Mouse (Mus musculus) ES-E14 (cell line): ENCODE measurements around the gene Sgk2. TPM values are rescaled to one million over a fixed set of nuclear protein-coding genes. Genes with fewer than 3 reads are reported as not detected.
A peak's percentile ranks its signal among the peaks of the same experiment; 100 is the strongest.

Source experiments
- DNase-seq: peaks from one replicate; pipeline ENCODE4 v3.0.0-alpha.2; 2013; ENCODE audit warnings: low read depth, low spot score
- H3K27ac ChIP-seq: 2 replicates; pipeline ENCODE4 v1.5.1; 2012; ENCODE audit warnings: low read depth, mild to moderate bottlenecking, low read length, moderate library complexity, mixed read lengths; ENCODE audit not compliant: poor library complexity, insufficient read depth, severe bottlenecking
- H3K36me3 ChIP-seq: 2 replicates; pipeline ENCODE4 v1.6.1; 2012; ENCODE audit warnings: mild to moderate bottlenecking, low read length, moderate library complexity, mixed read lengths; ENCODE audit not compliant: control insufficient read depth, poor library complexity, insufficient read depth, severe bottlenecking
- H3K4me1 ChIP-seq, 2 experiments: fragments of 150-350 bp in 1 of 2; sonication (generic) in 1 of 2; 2 replicates each; pipeline ENCODE4 v1.6.1; 2012; ENCODE audit warnings: low read length in 2 of 2, mild to moderate bottlenecking in 1 of 2, mixed read lengths in 1 of 2; ENCODE audit not compliant: control insufficient read depth in 2 of 2, insufficient read depth in 2 of 2, poor library complexity in 1 of 2
- H3K4me3 ChIP-seq, 2 experiments: fragments of 150-350 bp in 1 of 2; sonication (generic) in 1 of 2; 2 replicates each; pipeline ENCODE4 v1.5.1; 2012; ENCODE audit warnings: low read length in 2 of 2, low read depth in 1 of 2, mild to moderate bottlenecking in 1 of 2, mixed read lengths in 1 of 2; ENCODE audit not compliant: insufficient read depth in 1 of 2, poor library complexity in 1 of 2, severe bottlenecking in 1 of 2
- H3K9ac ChIP-seq: 2 replicates; pipeline ENCODE4 v1.6.1; 2012; ENCODE audit warnings: low read depth, mild to moderate bottlenecking, low read length, mixed read lengths; ENCODE audit not compliant: poor library complexity, insufficient read depth, severe bottlenecking
- H3K9me3 ChIP-seq: fragments of 150-350 bp; sonication (generic); 2 replicates; pipeline ENCODE4 v1.6.1; 2012; ENCODE audit warnings: low read depth, mild to moderate bottlenecking, low read length; ENCODE audit not compliant: control insufficient read depth, insufficient read depth
- CHD2 ChIP-seq: IDR thresholded peaks from 2 replicates; pipeline ENCODE4 v1.6.1; 2014; ENCODE audit warnings: mild to moderate bottlenecking, low read depth, low read length, inconsistent platforms
- HCFC1 ChIP-seq: IDR thresholded peaks from 2 replicates; pipeline ENCODE4 v1.6.1; 2012; ENCODE audit warnings: low read length, inconsistent platforms, borderline replicate concordance; ENCODE audit not compliant: insufficient read depth
- MAFK ChIP-seq: IDR thresholded peaks from 2 replicates; pipeline ENCODE4 v1.6.1; 2014; ENCODE audit warnings: mild to moderate bottlenecking, low read depth, low read length, inconsistent platforms; ENCODE audit not compliant: insufficient read depth
- ZC3H11A ChIP-seq: IDR thresholded peaks from 2 replicates; pipeline ENCODE4 v1.6.1; 2012; ENCODE audit warnings: low read depth, mild to moderate bottlenecking, inconsistent platforms, low read length, borderline replicate concordance
- ZNF384 ChIP-seq: IDR thresholded peaks from 2 replicates; pipeline ENCODE4 v1.6.1; 2012; ENCODE audit warnings: low read depth, low read length, inconsistent platforms
- in situ Hi-C, 2 experiments: fragments of 600-800 bp; cut with MboI; formaldehyde crosslinking; loops; one replicate each; pipeline ENCODE4 v1.15.1; 2025; ENCODE audit warnings: low sequenced_read_pairs in 2 of 2, inconsistent platforms in 1 of 2; ENCODE audit not compliant: unreplicated experiment in 2 of 2
- total RNA-seq: library from RNA; depleted of rRNA; stranded (reverse); fragments of 300-350 nt; gene quantifications from 2 replicates; pipeline ENCODE4 v1.2.3, GENCODE M21; 2012

Gene Sgk2
- total RNA-seq, 1 experiment: 1.8 TPM

DNA sequence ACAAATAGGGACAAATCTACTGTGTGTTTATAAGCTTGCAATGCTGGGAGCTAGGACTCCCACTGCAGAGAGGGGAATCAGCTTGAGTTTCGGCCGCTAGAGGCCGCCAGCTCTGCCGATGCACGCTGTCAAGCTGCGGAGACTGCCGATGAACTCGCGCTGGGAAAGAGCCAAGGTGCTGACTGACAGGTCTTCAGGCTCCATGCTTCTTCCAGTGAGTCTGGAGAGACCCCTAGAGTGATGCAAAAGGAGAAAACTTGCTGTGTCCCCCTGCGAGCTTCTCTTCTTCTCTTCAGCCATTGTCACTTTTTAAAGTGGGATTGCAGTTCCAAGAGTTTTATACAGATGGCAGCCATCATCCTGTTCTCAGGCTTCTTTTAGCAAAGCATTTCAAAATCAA is 61.0 kb downstream of the Sgk2 start:
- H3K4me3 ChIP-seq: no peak overlapping the region
- H3K9me3 ChIP-seq: no peaks in the 10 kb centered on the region
- TF ChIP-seq CHD2: no peak
- no peak for TF ChIP-seq HCFC1
- TF ChIP-seq ZNF384: no peak
- no peak for TF ChIP-seq ZC3H11A
- no peak for TF ChIP-seq MAFK
- H3K9ac ChIP-seq: no peak overlapping the region
- DNase-seq: no peak
- H3K27ac ChIP-seq: no peak overlapping the region
- H3K36me3 ChIP-seq: peaks cover 19% of the 10 kb centered on the region
- H3K4me1 ChIP-seq: peaks cover 2 to 8% of the 10 kb centered on the region in 2 experiments
- in situ Hi-C loops: no loop called here

DNA sequence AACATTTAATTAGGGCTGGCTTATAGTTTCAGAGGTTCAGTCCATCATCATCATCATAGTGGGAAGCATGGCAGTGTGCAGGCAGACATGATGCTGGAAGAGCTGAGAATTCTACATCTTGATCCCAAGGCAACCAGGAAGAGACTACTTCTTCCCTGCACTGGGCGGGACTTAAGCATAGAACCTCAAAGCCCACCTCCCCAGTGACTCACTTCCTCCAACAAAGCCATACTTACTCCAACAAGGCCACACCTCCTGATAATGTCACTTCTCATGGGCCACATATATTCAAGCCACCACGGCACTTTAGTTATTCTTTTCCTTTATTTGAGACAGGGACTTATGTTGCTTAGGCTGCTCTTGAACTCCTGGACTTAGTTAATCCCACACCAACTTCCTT is 62.0 kb downstream of the Sgk2 start:
- Histone ChIP-seq H3K4me3 (no peak overlapping the region), H3K27ac (no peak overlapping the region), H3K36me3 (peaks cover 16% of the 10 kb centered on the region), H3K9ac (no peak overlapping the region), H3K4me1 (peaks cover 5 to 11% of the 10 kb centered on the region in 2 experiments), H3K9me3 (no peaks in the 10 kb centered on the region)
- no peak for TF ChIP-seq ZNF384
- TF ChIP-seq HCFC1: no peak
- TF ChIP-seq CHD2: no peak
- in situ Hi-C loops: no loop called here
- DNase-seq: no peak

DNA sequence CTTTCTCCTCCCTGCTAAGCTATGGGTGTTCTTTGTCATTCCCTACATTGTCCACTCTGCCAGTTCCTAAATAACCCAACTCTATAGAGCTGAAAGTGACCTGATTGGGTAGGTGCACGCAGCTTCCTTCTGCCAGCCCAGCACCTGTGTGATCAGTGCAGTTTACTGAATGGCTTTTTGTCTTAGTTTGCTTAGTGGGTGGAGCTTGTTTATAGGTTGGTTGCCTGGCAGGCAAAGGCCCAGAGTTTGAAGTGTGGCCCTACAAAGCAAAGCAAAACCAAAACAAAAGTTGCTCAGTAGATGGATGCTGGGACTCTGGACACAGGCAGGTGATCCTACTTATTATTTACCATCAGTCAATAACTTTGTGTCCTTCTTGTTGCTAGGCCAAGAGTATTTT is 64.6 kb downstream of the Sgk2 start:
- Histone ChIP-seq H3K4me3 (peak overlapping the region; percentile 30 to 48), H3K4me1 (peaks cover 5 to 11% of the 10 kb centered on the region in 2 experiments), H3K27ac (peak overlapping the region; percentile 96), H3K36me3 (peaks cover 10% of the 10 kb centered on the region), H3K9ac (peak overlapping the region; percentile 58), H3K9me3 (no peaks in the 10 kb centered on the region)
- TF ChIP-seq ZC3H11A: no peak
- TF ChIP-seq MAFK: no peak
- TF ChIP-seq CHD2: no peak
- TF ChIP-seq HCFC1: no peak
- TF ChIP-seq ZNF384: no peak
- in situ Hi-C loops: no loop called here
- DNase-seq: peak; percentile 73

DNA sequence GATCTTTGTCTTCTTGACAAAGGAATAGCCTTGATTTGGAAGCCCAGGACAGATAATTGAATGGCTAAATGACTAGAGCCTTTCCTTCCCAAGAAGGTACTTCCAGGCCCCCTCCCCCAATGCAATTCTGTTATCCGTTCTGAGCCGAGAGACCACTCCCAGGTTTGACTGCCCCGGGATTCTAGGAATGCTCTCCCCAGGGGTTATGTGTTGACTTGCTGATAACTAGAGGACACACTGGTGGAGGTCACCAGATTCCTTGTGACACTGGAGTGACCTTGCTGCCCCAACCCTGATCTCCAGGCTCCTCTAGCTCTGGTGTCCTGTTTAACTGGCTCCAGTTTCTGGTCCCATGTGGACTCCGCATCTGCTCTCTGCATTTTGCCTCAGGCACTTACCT is 65.0 kb downstream of the Sgk2 start:
- DNase-seq: peak; percentile 89
- peak overlapping the region; percentile 96 for H3K27ac ChIP-seq
- peak overlapping the region; percentile 30 to 37 for H3K4me3 ChIP-seq
- peak overlapping the region; percentile 46 for H3K9ac ChIP-seq
- H3K36me3 ChIP-seq: peaks cover 11% of the 10 kb centered on the region
- H3K4me1 ChIP-seq: peaks cover 5 to 11% of the 10 kb centered on the region in 2 experiments
- TF ChIP-seq CHD2: peak; percentile 68
- peak; percentile 62; the same call in 1 of the 2 replicates for TF ChIP-seq HCFC1
- no peak for TF ChIP-seq ZNF384
- TF ChIP-seq MAFK: no peak
- no peak for TF ChIP-seq ZC3H11A
- H3K9me3 ChIP-seq: no peaks in the 10 kb centered on the region
- in situ Hi-C loops: no loop called here

DNA sequence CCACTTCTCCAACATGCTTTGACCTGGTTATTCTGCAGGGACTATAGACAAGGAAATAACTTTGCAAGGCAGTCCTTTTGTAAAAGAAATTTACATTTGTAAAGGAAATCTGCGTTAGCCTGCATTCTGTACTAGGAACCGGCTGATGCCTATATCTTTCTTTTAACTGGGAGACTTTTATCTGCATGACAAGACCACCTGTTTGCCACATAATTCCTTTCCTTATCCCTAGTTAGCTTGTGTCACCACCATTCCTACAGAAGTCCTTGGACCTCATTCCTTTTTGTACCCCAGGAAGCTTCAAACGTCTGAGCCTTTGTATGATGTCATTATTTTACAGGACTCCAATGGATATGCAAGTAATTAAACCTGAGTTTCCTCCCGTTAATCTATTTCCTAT is 65.7 kb downstream of the Sgk2 start:
- no peak for DNase-seq
- TF ChIP-seq ZC3H11A: no peak
- TF ChIP-seq MAFK: no peak
- TF ChIP-seq CHD2: no peak
- no peak for TF ChIP-seq ZNF384
- no peaks in the 10 kb centered on the region for H3K9me3 ChIP-seq
- peaks cover 5 to 11% of the 10 kb centered on the region in 2 experiments for H3K4me1 ChIP-seq
- peak overlapping the region; percentile 10 to 41 for H3K4me3 ChIP-seq
- in situ Hi-C loops: no loop called here
- H3K9ac ChIP-seq: no peak overlapping the region
- peaks cover 10% of the 10 kb centered on the region; the same call in 1 of the 2 replicates for H3K36me3 ChIP-seq
- peak overlapping the region; percentile 96; the same call in 1 of the 2 replicates for H3K27ac ChIP-seq
